Mouse (Mus musculus) liver, embryonic 14.5 days (tissue): Measurements from ENCODE around the gene Asna1. TPM values are rescaled to one million over a fixed set of nuclear protein-coding genes. Genes with fewer than 3 reads are reported as not detected.
A peak's percentile ranks its signal among the peaks of the same experiment; 100 is the strongest.

ENCODE experiments used
- ATAC-seq: fragments of 200-750 bp; cut with Nextera tagmentation; 2 replicates; pipeline ENCODE4 v1.8.0; 2017; ENCODE audit warnings: moderate number of reproducible peaks, mild to moderate bottlenecking, moderate library complexity; ENCODE audit not compliant: insufficient read depth
- DNase-seq, 3 experiments: peaks; one replicate each; pipeline ENCODE4 v3.0.0-alpha.2; 2012 to 2013; ENCODE audit warnings: low read depth in 3 of 3, low spot score in 3 of 3
- H3K27ac ChIP-seq: fragments of 300-500 bp; sonication (generic); 2 replicates; pipeline ENCODE4 v1.5.1; 2014; ENCODE audit warnings: moderate library complexity, mild to moderate bottlenecking, control low read depth, inconsistent platforms
- H3K27me3 ChIP-seq: fragments of 300-500 bp; sonication (generic); 2 replicates; pipeline ENCODE4 v1.6.1; 2014; ENCODE audit warnings: mild to moderate bottlenecking, low read length, moderate library complexity; ENCODE audit not compliant: control insufficient read depth, insufficient read depth
- H3K36me3 ChIP-seq: fragments of 300-500 bp; sonication (generic); replicated peaks from 2 replicates; pipeline ENCODE4 v1.6.1; 2014; ENCODE audit warnings: low read depth; ENCODE audit not compliant: control insufficient read depth, insufficient read depth
- H3K4me1 ChIP-seq, 2 experiments: fragments of 200-500 bp in 1 of 2; fragments of 300-500 bp in 1 of 2; sonication (generic) in 1 of 2; replicated peaks; 2 replicates each; pipeline ENCODE4 v1.6.1; 2012 to 2014; ENCODE audit warnings: antibody characterized with exemption in 1 of 2, inconsistent platforms in 1 of 2, low read length in 1 of 2; ENCODE audit not compliant: control insufficient read depth in 2 of 2, insufficient read depth in 2 of 2
- H3K4me2 ChIP-seq: fragments of 300-500 bp; sonication (generic); 2 replicates; pipeline ENCODE4 v1.6.1; 2014; ENCODE audit warnings: low read depth, mild to moderate bottlenecking, control low read depth, moderate library complexity
- H3K4me3 ChIP-seq, 2 experiments: fragments of 200-500 bp in 1 of 2; fragments of 300-500 bp in 1 of 2; sonication (generic) in 1 of 2; 2 replicates each; pipeline ENCODE4 v1.5.1; 2012 to 2014; ENCODE audit warnings: low read depth in 2 of 2, low read length in 2 of 2, mild to moderate bottlenecking in 2 of 2, control low read depth in 1 of 2, inconsistent platforms in 1 of 2, moderate library complexity in 1 of 2; ENCODE audit not compliant: insufficient read depth in 1 of 2
- H3K9ac ChIP-seq: fragments of 300-500 bp; sonication (generic); replicated peaks from 2 replicates; pipeline ENCODE4 v1.6.1; 2014; ENCODE audit warnings: mild to moderate bottlenecking, control low read depth, moderate library complexity
- H3K9me3 ChIP-seq: fragments of 300-500 bp; sonication (generic); 2 replicates; pipeline ENCODE4 v1.6.1; 2016; ENCODE audit warnings: low read length, mixed read lengths; ENCODE audit not compliant: control insufficient read depth
- CTCF ChIP-seq: IDR thresholded peaks from 2 replicates; pipeline ENCODE4 v1.5.1; 2016; ENCODE audit warnings: antibody characterized with exemption, low read depth, control low read depth
- EP300 ChIP-seq: IDR thresholded peaks from 2 replicates; pipeline ENCODE4 v1.6.1; 2016; ENCODE audit warnings: antibody characterized with exemption, low read depth
- WGBS: fragments of 180-500 bp; shearing (Covaris S2); extraction: QIAGEN DNeasy Blood & Tissue Kit; methylation state at CpG from one replicate; pipeline ENCODE4 v1.1.7; 2014; ENCODE audit not compliant: insufficient replicate concordance; 5-methylcytosine and 5-hydroxymethylcytosine counted together
- polyA plus RNA-seq, 2 experiments: library from polyadenylated mRNA; depleted of rRNA in 1 of 2; stranded (reverse) in 1 of 2; unstranded in 1 of 2; fragments of >200 nt; fragmentation: Nextera tagmentation in 1 of 2; extraction: Ambion mirVana in 1 of 2; gene quantifications; 2 replicates each; pipeline versions ENCODE4 v1.2.1 to v1.2.3; 2012 to 2014

Asna1 gene
- polyA plus RNA-seq, 2 experiments, result 56.9 to 85.3 TPM

DNA sequence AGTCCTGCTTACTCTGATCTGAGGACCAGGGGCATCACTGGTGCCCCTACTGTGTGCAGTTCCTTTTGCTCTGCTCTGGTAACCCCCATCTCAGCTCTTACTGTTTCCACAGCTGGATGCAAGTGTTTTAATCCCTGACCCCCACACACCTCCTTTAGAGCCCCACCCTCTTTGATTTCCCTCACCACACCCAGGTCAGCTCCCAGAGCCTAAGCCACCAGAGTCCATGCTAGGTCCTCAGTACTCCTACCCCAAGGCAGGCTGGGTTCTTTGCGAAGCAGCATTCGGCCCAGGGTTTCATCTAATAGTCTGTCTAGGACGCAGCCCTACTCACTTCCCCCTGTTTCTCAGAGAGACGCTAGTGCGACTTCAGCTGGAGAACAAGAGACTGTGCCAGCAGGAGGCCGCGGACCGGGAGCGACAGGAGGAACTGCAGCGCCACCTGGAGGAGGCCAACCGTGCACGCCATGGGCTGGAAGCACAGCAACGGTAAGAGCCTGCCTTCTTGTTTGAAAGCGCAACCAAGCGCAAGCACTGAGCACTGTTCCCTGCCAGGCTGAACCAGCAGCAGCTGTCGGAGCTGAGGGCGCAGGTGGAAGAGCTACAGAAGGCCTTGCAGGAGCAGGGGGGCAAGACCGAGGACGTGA, 27.3 kb downstream of the Asna1 start:
- Histone ChIP-seq H3K27me3 (no peaks in the 10 kb centered on the region), H3K9me3 (no peaks in the 10 kb centered on the region), H3K27ac (no peak overlapping the region), H3K9ac (no peak overlapping the region), H3K4me3 (no peak overlapping the region), H3K4me1 (peaks cover 0 to 4% of the 10 kb centered on the region in 2 experiments; a peak in 2 of 4 replicates), H3K4me2 (0 out of 2 replicates have a peak overlapping the region, but pooled peaks have one; percentile 7), H3K36me3 (no peaks in the 10 kb centered on the region)
- WGBS, result 4% methylated on average over 19 of the region's 19 CpGs
- TF ChIP-seq EP300 (no peak), CTCF (peak; percentile 99)
- DNase-seq, result peak in 1 of 3 experiments; percentile 73
- ATAC-seq, result peak; percentile 81

DNA sequence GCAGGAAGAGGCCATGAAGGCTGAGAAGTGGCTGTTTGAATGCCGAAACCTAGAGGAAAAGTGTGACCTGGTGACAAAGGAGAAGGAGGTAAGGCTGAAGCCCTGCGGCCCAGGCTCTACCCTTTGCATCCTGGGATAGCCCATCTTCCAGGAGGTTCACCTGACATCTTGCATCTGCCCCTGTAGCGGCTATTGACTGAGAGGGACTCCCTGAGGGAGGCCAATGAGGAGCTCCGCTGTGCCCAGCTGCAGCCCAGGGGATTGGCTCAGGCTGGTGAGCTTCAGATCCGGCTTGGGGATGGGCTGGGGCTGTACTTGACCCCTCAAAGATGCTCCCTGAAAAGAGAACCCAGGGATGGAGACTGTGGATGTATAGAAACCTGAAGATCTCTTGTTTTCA, 28.1 kb downstream of the Asna1 start:
- TF ChIP-seq EP300, result no peak
- TF ChIP-seq CTCF, result no peak

DNA sequence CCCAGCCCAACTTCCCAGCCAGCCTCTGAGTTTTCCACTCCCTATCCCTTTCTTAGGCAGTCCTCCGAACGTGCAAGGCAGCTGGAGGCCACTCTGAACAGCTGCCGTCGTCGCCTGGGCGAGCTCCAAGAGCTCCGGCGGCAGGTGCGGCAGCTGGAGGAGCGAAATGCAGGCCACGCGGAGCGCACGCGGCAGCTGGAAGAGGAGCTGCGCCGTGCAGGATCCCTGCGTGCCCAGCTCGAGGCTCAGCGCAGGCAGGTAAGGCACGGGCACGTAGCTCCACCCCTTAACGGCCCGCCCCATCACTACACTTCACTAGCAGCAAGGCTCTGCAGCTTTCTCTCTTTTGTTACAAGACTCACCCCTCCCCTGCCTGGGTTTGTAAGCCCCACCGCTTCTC, 29.4 kb downstream of the Asna1 start:
- whole genome bisulfite sequencing, result 59% methylated on average over 25 of the region's 25 CpGs

More for the DNA sequence above, 28.1 kb downstream of the Asna1 start:
- no peak for DNase-seq
- no peaks in the 10 kb centered on the region for H3K27me3 ChIP-seq
- no peak overlapping the region for H3K4me2 ChIP-seq
- H3K9me3 ChIP-seq, result no peaks in the 10 kb centered on the region
- H3K4me1 ChIP-seq, result peaks cover 0 to 4% of the 10 kb centered on the region in 2 experiments; a peak in 2 of 4 replicates
- ATAC-seq, result no peak
- H3K9ac ChIP-seq, result no peak overlapping the region
- 74% methylated on average over 5 of the region's 5 CpGs for WGBS
- H3K4me3 ChIP-seq, result no peak overlapping the region
- H3K36me3 ChIP-seq, result no peaks in the 10 kb centered on the region
- no peak overlapping the region for H3K27ac ChIP-seq

DNA sequence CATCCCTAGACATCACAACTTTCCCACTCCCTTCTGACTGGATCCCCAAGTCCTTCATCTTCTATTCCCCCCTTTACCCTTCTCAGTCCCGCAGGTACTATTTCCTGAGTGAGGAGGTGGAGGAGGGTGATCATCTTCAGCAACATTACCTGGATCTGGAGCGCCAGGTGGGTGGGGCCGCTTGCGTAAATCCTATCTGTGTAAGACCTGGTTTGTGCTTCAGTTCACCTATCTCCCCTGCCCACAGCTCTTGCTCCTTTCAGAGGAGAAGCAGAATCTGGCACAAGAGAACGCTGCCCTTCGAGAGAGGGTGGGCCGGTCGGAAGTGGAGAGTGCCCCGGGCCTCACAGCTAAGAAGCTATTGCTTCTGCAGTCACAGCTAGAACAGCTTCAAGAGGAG, 30.7 kb downstream of the Asna1 start:
- H3K9me3 ChIP-seq, result no peaks in the 10 kb centered on the region
- ATAC-seq (no peak), DNase-seq (no peak)
- no peak overlapping the region for H3K27ac ChIP-seq
- no peaks in the 10 kb centered on the region for H3K36me3 ChIP-seq
- no peak overlapping the region for H3K4me2 ChIP-seq
- peaks cover 8 to 14% of the 10 kb centered on the region in 2 experiments for H3K4me1 ChIP-seq
- TF ChIP-seq CTCF (no peak), EP300 (no peak)
- no peak overlapping the region for H3K9ac ChIP-seq
- H3K27me3 ChIP-seq, result no peaks in the 10 kb centered on the region
- H3K4me3 ChIP-seq, result no peak overlapping the region
- 88% methylated on average over 9 of the region's 9 CpGs for WGBS

More for the DNA sequence above, 29.4 kb downstream of the Asna1 start:
- no peak overlapping the region for H3K9ac ChIP-seq
- H3K36me3 ChIP-seq, result no peaks in the 10 kb centered on the region
- H3K4me2 ChIP-seq, result no peak overlapping the region
- ATAC-seq (no peak), DNase-seq (no peak)
- no peak overlapping the region for H3K27ac ChIP-seq
- no peaks in the 10 kb centered on the region for H3K27me3 ChIP-seq
- TF ChIP-seq EP300, result no peak
- no peak for TF ChIP-seq CTCF
- no peak overlapping the region for H3K4me3 ChIP-seq
- H3K4me1 ChIP-seq, result peaks cover 5 to 11% of the 10 kb centered on the region in 2 experiments
- H3K9me3 ChIP-seq, result no peaks in the 10 kb centered on the region

DNA sequence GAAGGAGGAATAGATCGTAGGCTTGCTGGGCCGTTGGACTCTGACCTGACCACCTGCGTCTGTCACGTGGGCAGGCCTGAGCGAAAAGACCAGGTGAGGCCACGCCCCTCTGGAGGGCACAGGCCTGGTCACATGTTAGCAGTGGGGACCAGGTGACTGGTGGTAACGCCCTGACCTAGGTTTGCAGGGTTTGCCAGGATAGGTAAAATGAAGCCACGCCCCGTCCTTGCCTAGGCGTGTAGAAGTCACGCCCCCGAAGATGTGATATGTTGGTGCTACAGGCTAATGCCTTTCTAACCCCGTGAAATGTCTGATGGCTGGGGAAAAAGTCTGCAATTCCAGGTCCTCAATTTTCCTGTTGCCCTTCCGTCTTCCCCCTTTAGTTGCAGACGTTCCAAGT, 34.2 kb downstream of the Asna1 start:
- Histone ChIP-seq H3K4me1 (peaks cover 25 to 27% of the 10 kb centered on the region in 2 experiments), H3K9ac (peak overlapping the region; percentile 58), H3K4me3 (peak overlapping the region; percentile 55 to 59), H3K4me2 (peak overlapping the region; percentile 88), H3K9me3 (no peaks in the 10 kb centered on the region), H3K27me3 (no peaks in the 10 kb centered on the region), H3K27ac (peak overlapping the region; percentile 36), H3K36me3 (no peaks in the 10 kb centered on the region)
- ATAC-seq (peak; percentile 58), DNase-seq (peak in 1 of 3 experiments; percentile 83)
- WGBS, result 2% methylated on average over 15 of the region's 15 CpGs
- TF ChIP-seq EP300 (no peak), CTCF (no peak)
